Mouse (Mus musculus): ENCODE data around the gene Zfp14. TPM values are rescaled to one million over a fixed set of nuclear protein-coding genes. Genes with fewer than 3 reads are reported as not detected.

Gene Zfp14
- polyA plus RNA-seq, 1 experiment from 2014 or later: 4.6 TPM

DNA sequence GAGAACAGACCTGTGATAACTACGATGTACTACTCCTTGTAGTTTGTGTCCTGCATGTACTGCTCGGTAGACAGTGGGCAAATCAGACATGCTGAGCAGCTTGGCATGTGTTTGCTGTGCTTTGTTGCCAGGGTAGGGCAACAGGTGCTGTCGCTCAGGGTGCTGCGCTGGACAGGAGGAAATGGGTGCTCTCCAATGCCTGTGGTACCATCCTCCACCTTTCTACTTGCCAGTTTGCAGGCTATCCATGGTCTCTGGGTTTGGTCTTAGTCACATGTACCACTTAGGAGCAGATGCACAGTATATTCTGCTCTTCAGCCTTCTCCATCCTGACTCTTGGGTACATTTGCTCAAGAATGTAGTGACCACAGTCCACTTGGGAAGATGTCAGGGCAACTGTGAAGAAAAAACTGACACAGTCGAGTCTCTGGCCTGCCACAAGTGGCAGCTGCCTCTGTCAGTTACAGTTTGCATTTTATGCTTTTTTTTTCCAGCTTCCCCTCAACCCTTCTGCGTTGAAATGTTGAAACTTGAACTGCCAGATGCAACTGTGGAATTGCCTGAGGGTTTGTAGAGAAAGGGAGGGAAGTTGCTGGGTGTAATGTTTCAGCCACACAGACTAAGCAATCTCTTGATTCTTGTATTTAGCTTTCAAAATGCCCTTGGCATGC lies 43.0 kb downstream of the Zfp14 start:
- Histone ChIP-seq H3K9me3 (replicated peaks; ENCODE audit: control insufficient read depth, low read length) (no peaks in the 10 kb centered on the region), H3K9ac (replicated peaks; ENCODE audit: low read length) (0 out of 2 replicates have a peak overlapping the region, but pooled peaks have one; percentile 6), H3K27me3 (ENCODE audit: control insufficient read depth, insufficient read depth, low read length) (no peaks in the 10 kb centered on the region), H3K4me1 (ENCODE audit: control insufficient read depth, insufficient read depth, low read length) (no peaks in the 10 kb centered on the region; the same call in 1 of the 2 replicates), H3K27ac (replicated peaks; ENCODE audit: low read depth, low read length) (peak overlapping the region; percentile 79), H3K4me3 (ENCODE audit: low read depth, low read length) (no peak overlapping the region), H3K4me2 (ENCODE audit: low read depth, low read length) (no peak overlapping the region), H3K36me3 (replicated peaks; ENCODE audit: control insufficient read depth, insufficient read depth, low read depth, low read length) (peaks cover 2% of the 10 kb centered on the region; the same call in 1 of the 2 replicates)
- WGBS: 60% methylated on average over 6 of the region's 6 CpGs
- DNase-seq (ENCODE audit: low spot score): peak; percentile 72
- 0 out of 2 replicates have a peak, but pooled peaks have one; percentile 27 for ATAC-seq (replicated peaks; ENCODE audit: insufficient number of reproducible peaks, low FRiP score, low TSS enrichment, low read depth)

DNA sequence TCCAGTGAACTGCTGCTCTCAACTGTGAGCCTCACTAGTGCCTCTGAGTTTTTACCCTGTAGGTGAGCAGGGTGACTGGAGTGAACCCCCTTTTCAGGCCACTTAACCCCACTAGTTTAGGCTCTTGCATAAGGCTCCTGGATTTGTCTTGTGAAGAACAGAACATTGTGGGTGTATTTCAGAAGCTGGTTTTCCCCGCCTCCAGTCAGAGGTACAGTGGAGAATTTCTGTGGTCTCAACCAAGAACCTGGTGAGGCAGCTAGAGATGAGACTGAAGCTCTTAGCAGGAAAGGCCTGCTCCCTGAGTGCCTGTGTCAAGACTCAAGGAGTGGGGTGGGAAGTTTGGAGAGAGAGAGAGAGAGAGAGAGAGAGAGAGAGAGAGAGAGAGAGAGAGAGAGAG lies 43.6 kb downstream of the Zfp14 start:
- no peak overlapping the region for H3K4me2 ChIP-seq (ENCODE audit: low read depth, low read length)
- ATAC-seq (replicated peaks; ENCODE audit: insufficient number of reproducible peaks, low FRiP score, low TSS enrichment, low read depth): no peak
- no peaks in the 10 kb centered on the region for H3K27me3 ChIP-seq (ENCODE audit: control insufficient read depth, insufficient read depth, low read length)
- H3K9ac ChIP-seq (replicated peaks; ENCODE audit: low read length): no peak overlapping the region
- no peaks in the 10 kb centered on the region for H3K36me3 ChIP-seq (replicated peaks; ENCODE audit: control insufficient read depth, insufficient read depth, low read depth, low read length)
- 88% methylated on average over 1 of the region's 1 CpGs for WGBS
- H3K4me3 ChIP-seq (ENCODE audit: low read depth, low read length): no peak overlapping the region
- no peaks in the 10 kb centered on the region; the same call in 1 of the 2 replicates for H3K4me1 ChIP-seq (ENCODE audit: control insufficient read depth, insufficient read depth, low read length)
- peak overlapping the region; percentile 79; the same call in 1 of the 2 replicates for H3K27ac ChIP-seq (replicated peaks; ENCODE audit: low read depth, low read length)
- no peaks in the 10 kb centered on the region for H3K9me3 ChIP-seq (replicated peaks; ENCODE audit: control insufficient read depth, low read length)
- no peak for DNase-seq (ENCODE audit: low spot score)

DNA sequence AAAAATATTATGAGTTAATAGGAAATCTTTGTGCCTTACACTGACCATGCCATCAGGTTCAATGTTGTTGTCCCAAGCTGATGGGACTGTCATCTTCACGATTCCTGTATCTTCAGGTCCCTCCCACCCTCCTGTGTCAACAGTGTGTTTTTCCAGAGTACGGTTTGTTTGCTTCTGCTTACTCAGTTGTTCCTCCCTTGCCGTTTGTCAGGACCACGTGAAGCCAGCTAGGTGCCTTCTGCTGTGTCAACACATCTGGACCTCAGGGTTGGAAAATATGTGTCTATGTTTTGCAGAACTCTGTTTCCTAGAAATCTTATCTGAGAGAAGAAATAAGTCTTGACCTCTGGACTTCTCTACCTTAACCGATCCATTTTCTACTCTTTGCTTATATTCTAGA lies 50.6 kb downstream of the Zfp14 start:
- Histone ChIP-seq H3K9me3 (replicated peaks; ENCODE audit: control insufficient read depth, low read length) (no peaks in the 10 kb centered on the region), H3K27ac (replicated peaks; ENCODE audit: low read depth, low read length) (no peak overlapping the region), H3K4me1 (ENCODE audit: control insufficient read depth, insufficient read depth, low read length) (no peaks in the 10 kb centered on the region), H3K27me3 (ENCODE audit: control insufficient read depth, insufficient read depth, low read length) (no peaks in the 10 kb centered on the region), H3K9ac (replicated peaks; ENCODE audit: low read length) (no peak overlapping the region), H3K4me3 (ENCODE audit: low read depth, low read length) (no peak overlapping the region), H3K4me2 (ENCODE audit: low read depth, low read length) (no peak overlapping the region), H3K36me3 (replicated peaks; ENCODE audit: control insufficient read depth, insufficient read depth, low read depth, low read length) (peaks cover 10% of the 10 kb centered on the region)
- 88% methylated on average over 5 of the region's 5 CpGs for WGBS
- no peak for DNase-seq (ENCODE audit: low spot score)
- ATAC-seq (replicated peaks; ENCODE audit: insufficient number of reproducible peaks, low FRiP score, low TSS enrichment, low read depth): no peak

DNA sequence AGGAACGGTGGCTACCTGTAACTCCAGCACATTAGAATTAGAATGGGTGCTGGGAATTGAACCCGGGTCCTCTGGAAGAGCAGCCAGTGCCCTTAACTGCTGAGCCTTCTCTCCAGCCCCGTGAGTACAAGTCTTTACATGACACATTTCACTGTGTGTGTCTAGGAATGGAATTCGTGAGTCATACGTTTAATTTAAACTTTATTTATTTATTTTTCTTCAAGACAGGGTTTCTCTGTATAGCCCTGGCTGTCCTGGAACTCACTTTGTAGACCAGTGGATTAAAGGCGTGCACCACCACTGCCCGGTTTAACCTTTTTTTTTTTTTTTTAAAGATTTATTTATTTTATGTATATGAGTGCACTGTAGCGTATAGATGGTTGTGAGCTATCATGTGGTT lies 56.0 kb downstream of the Zfp14 start:
- H3K27ac ChIP-seq (replicated peaks; ENCODE audit: low read depth, low read length): no peak overlapping the region
- no peaks in the 10 kb centered on the region for H3K4me1 ChIP-seq (ENCODE audit: control insufficient read depth, insufficient read depth, low read length)
- H3K27me3 ChIP-seq (ENCODE audit: control insufficient read depth, insufficient read depth, low read length): no peaks in the 10 kb centered on the region
- 90% methylated on average over 8 of the region's 8 CpGs for WGBS
- peaks cover 22% of the 10 kb centered on the region for H3K36me3 ChIP-seq (replicated peaks; ENCODE audit: control insufficient read depth, insufficient read depth, low read depth, low read length)
- H3K9me3 ChIP-seq (replicated peaks; ENCODE audit: control insufficient read depth, low read length): no peaks in the 10 kb centered on the region
- no peak overlapping the region for H3K9ac ChIP-seq (replicated peaks; ENCODE audit: low read length)
- no peak overlapping the region for H3K4me2 ChIP-seq (ENCODE audit: low read depth, low read length)
- ATAC-seq (replicated peaks; ENCODE audit: insufficient number of reproducible peaks, low FRiP score, low TSS enrichment, low read depth) (no peak), DNase-seq (ENCODE audit: low spot score) (no peak)
- H3K4me3 ChIP-seq (ENCODE audit: low read depth, low read length): no peak overlapping the region

DNA sequence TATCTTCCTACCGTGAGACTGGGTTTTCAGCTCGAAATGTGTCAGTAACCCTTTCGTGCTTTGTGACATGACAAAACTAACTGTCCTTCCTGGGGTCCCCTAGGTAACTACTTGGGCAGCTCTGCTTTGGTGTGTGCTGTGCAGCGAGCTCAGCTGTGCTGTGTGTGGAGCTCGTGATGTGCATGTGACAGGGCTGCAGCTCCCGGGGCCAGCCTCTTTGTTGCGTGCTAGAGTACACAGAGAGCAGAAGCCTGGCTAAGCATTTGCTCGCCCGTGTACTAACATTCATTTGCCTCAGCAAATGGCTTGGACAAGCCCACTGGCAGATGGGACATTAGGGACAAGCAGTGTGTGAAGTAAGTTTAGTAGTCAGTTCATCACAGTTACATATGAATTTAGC lies 57.8 kb downstream of the Zfp14 start:
- 95% methylated on average over 9 of the region's 9 CpGs for WGBS
- no peaks in the 10 kb centered on the region for H3K9me3 ChIP-seq (replicated peaks; ENCODE audit: control insufficient read depth, low read length)
- no peaks in the 10 kb centered on the region for H3K27me3 ChIP-seq (ENCODE audit: control insufficient read depth, insufficient read depth, low read length)
- H3K27ac ChIP-seq (replicated peaks; ENCODE audit: low read depth, low read length): no peak overlapping the region
- no peak overlapping the region for H3K4me3 ChIP-seq (ENCODE audit: low read depth, low read length)
- H3K9ac ChIP-seq (replicated peaks; ENCODE audit: low read length): no peak overlapping the region
- peaks cover 20% of the 10 kb centered on the region for H3K36me3 ChIP-seq (replicated peaks; ENCODE audit: control insufficient read depth, insufficient read depth, low read depth, low read length)
- DNase-seq (ENCODE audit: low spot score) (no peak), ATAC-seq (replicated peaks; ENCODE audit: insufficient number of reproducible peaks, low FRiP score, low TSS enrichment, low read depth) (no peak)
- no peak overlapping the region for H3K4me2 ChIP-seq (ENCODE audit: low read depth, low read length)
- no peaks in the 10 kb centered on the region for H3K4me1 ChIP-seq (ENCODE audit: control insufficient read depth, insufficient read depth, low read length)

DNA sequence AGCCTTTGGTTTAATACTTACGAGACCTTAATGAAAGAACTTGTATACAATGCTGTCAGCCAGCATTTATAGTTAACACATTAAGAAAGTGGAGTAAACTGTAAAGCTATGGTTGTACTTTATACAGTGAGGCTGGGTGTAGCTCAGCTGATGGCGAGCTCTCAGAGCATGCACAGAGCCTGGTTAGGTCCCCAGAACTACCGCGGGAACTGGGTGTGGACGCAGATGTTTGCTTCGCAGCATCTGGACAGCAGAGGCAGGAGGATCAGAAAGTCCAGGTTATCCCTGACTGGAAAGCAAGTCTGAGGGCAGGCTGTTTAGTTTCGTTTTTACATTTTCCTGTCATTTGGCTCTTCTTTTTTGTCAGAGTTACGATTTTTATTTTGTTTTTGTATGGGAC lies 58.5 kb downstream of the Zfp14 start:
- no peak overlapping the region for H3K27ac ChIP-seq (replicated peaks; ENCODE audit: low read depth, low read length)
- no peak overlapping the region for H3K4me2 ChIP-seq (ENCODE audit: low read depth, low read length)
- H3K4me1 ChIP-seq (ENCODE audit: control insufficient read depth, insufficient read depth, low read length): no peaks in the 10 kb centered on the region
- 98% methylated on average over 8 of the region's 8 CpGs for WGBS
- ATAC-seq (replicated peaks; ENCODE audit: insufficient number of reproducible peaks, low FRiP score, low TSS enrichment, low read depth) (no peak), DNase-seq (ENCODE audit: low spot score) (no peak)
- no peak overlapping the region for H3K4me3 ChIP-seq (ENCODE audit: low read depth, low read length)
- H3K9ac ChIP-seq (replicated peaks; ENCODE audit: low read length): no peak overlapping the region
- no peaks in the 10 kb centered on the region for H3K9me3 ChIP-seq (replicated peaks; ENCODE audit: control insufficient read depth, low read length)
- no peaks in the 10 kb centered on the region for H3K27me3 ChIP-seq (ENCODE audit: control insufficient read depth, insufficient read depth, low read length)
- peaks cover 20% of the 10 kb centered on the region for H3K36me3 ChIP-seq (replicated peaks; ENCODE audit: control insufficient read depth, insufficient read depth, low read depth, low read length)

DNA sequence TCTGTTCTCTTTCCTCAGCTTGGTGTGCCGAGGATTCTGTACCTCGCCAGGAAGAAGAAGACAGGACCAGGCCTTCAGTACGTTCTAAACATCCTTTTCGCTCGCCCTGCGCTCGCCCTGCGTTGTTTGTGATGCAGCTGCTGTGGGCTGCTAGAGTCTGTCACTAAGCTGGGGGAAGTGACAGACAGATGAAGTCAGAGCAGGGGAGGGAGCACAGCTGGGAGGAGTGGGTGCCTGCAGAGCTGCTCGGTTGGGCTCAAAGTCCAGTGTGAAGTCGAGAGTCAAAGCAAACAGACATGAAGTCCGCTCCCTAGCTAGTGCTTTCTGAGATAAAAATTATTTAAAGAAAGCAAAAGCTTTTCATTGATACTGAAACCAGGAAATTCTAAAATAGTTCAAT lies 62.1 kb downstream of the Zfp14 start:
- no peak for ATAC-seq (replicated peaks; ENCODE audit: insufficient number of reproducible peaks, low FRiP score, low TSS enrichment, low read depth)
- H3K36me3 ChIP-seq (replicated peaks; ENCODE audit: control insufficient read depth, insufficient read depth, low read depth, low read length): peaks cover 16% of the 10 kb centered on the region

DNA sequence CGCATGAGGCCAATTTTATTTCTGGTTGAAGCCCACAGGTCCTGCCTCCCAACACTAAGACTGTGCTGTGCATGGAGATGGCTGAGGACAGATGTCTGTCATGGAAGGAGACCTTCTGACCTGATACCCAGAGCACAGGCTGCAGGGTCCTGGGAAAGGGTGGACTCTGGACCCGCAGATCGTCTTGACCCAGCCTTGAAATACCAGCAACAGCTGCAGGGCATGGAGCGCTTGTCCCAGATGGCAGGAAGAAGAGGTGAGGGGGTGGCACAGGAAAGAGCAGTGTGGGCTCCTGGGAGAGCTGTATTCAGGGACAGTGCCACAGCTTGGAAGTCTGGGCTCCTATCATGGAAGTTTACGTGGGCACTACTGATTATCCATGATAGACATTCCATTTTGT lies 63.6 kb downstream of the Zfp14 start:
- no peak overlapping the region for H3K27ac ChIP-seq (replicated peaks; ENCODE audit: low read depth, low read length)
- no peak for ATAC-seq (replicated peaks; ENCODE audit: insufficient number of reproducible peaks, low FRiP score, low TSS enrichment, low read depth)
- H3K9ac ChIP-seq (replicated peaks; ENCODE audit: low read length): no peak overlapping the region
- no peaks in the 10 kb centered on the region for H3K9me3 ChIP-seq (replicated peaks; ENCODE audit: control insufficient read depth, low read length)
- no peak for DNase-seq (ENCODE audit: low spot score)
- H3K4me1 ChIP-seq (ENCODE audit: control insufficient read depth, insufficient read depth, low read length): no peaks in the 10 kb centered on the region
- no peak overlapping the region for H3K4me3 ChIP-seq (ENCODE audit: low read depth, low read length)
- no peaks in the 10 kb centered on the region for H3K27me3 ChIP-seq (ENCODE audit: control insufficient read depth, insufficient read depth, low read length)
- 86% methylated on average over 5 of the region's 5 CpGs for whole genome bisulfite sequencing
- no peak overlapping the region for H3K4me2 ChIP-seq (ENCODE audit: low read depth, low read length)
- H3K36me3 ChIP-seq (replicated peaks; ENCODE audit: control insufficient read depth, insufficient read depth, low read depth, low read length): peaks cover 12% of the 10 kb centered on the region

More for the DNA sequence above, 62.1 kb downstream of the Zfp14 start:
- no peaks in the 10 kb centered on the region for H3K9me3 ChIP-seq (replicated peaks; ENCODE audit: control insufficient read depth, low read length)
- H3K27me3 ChIP-seq (ENCODE audit: control insufficient read depth, insufficient read depth, low read length): no peaks in the 10 kb centered on the region
- H3K4me3 ChIP-seq (ENCODE audit: low read depth, low read length): no peak overlapping the region
- H3K9ac ChIP-seq (replicated peaks; ENCODE audit: low read length): no peak overlapping the region
- no peaks in the 10 kb centered on the region for H3K4me1 ChIP-seq (ENCODE audit: control insufficient read depth, insufficient read depth, low read length)
- DNase-seq (ENCODE audit: low spot score): no peak
- H3K27ac ChIP-seq (replicated peaks; ENCODE audit: low read depth, low read length): no peak overlapping the region
- 86% methylated on average over 11 of the region's 11 CpGs for WGBS
- H3K4me2 ChIP-seq (ENCODE audit: low read depth, low read length): no peak overlapping the region
